Mouse (Mus musculus) frontal cortex, postnatal 14 days (tissue): ENCODE results near the gene Helq.

Experiments used
- DNase-seq, 2 experiments: peaks; one replicate each; pipeline ENCODE4 v3.0.0; 2022; ENCODE audit warnings: low spot score in 2 of 2

The Helq gene

GRCm38 (mm10) chr5:100779002-100779401 lies 19.4 kb downstream of the Helq start:
- DNase-seq = no peak

DNA sequence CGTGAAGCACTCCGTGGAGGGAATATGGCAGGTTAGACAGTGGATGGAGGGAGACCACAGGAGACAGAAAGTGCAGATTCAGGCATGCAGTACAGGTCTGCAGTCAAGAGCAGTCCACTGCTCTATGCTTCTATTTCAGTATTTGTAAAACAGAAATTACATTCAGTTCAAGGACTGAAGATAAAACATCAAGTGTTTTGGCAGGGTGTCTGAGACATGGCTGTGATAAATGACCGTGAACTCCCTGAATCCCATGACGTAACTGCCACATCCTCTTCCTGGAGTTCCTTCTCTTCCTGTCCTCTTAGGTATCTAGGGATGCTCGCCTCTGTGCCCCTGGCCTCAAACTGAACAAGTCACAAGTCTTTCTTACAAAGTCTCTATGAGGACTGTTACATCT lies 21.5 kb downstream of the Helq start:
- no peak for DNase-seq

- no peak for DNase-seq
Observed at GRCm38 (mm10) chr5:100775778-100776404, 22.5 kb downstream of the Helq start.

DNA sequence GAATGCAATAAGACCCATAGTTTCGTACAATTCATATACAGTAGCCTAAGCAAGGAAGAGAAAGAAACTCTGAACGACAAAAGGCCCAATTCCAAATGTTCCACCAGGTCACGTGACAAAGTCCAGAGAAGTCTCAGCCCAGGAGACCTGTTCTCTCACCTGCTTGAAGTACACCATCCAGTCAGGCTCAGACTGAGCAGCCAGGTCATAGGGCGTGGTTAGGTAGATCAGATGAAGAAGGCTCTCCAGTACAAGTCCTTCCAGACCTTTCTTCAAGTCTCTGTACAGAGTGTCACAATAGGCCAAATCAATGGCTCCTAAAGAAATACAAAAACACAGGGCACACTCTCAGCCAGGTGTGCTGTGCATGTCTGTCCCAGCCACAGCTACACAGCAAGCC lies 26.8 kb downstream of the Helq start:
- no peak for DNase-seq

DNA sequence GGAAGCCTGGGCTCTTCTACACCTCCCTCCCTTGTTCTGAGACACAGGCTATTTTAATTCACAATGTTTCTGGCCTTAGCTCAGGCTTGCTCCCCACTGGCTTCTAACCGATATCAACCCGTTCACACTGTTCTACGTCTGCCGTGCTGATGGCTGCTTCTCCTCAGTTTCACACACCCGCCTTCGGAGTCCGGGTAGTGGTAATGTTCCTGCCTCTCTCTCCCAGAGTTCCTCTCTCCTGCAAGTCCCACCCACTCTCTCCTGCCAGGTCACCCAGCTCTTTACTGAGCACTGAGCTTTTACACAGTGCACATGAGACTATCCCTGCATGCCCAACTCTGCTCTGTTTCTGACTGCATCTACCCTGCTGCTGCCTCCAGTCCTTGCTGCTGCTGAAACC lies 32.4 kb downstream of the Helq start:
- no peak for DNase-seq

- no peak for DNase-seq
Observed at GRCm38 (mm10) chr5:100761736-100762135, 36.7 kb downstream of the Helq start.

- DNase-seq = no peak
Observed at GRCm38 (mm10) chr5:100760049-100760663, 38.2 kb downstream of the Helq start.

GRCm38 (mm10) chr5:100758121-100758520 lies 40.3 kb downstream of the Helq start:
- no peak for DNase-seq

GRCm38 (mm10) chr5:100753407-100753806 lies 45.0 kb downstream of the Helq start:
- DNase-seq = no peak

DNA sequence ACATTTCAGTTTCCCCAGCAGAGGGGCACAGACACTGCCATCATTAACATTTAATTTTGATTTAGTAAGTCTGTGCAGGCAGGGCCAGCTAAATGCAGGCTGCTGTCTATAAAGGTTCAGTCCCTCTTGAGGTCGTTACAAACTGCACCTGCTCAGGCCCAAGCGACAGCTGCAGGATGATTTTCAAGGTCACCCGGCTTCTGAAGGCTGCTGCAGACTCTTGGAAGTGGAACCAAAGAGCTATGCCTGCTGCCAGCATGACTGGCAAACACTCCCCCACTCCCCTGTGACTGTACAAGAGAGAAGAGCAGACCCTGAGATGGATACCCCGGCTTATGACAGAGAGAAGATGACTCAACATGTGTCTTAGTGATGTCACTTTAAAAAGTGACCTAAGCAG lies 46.7 kb downstream of the Helq start:
- no peak for DNase-seq

DNA sequence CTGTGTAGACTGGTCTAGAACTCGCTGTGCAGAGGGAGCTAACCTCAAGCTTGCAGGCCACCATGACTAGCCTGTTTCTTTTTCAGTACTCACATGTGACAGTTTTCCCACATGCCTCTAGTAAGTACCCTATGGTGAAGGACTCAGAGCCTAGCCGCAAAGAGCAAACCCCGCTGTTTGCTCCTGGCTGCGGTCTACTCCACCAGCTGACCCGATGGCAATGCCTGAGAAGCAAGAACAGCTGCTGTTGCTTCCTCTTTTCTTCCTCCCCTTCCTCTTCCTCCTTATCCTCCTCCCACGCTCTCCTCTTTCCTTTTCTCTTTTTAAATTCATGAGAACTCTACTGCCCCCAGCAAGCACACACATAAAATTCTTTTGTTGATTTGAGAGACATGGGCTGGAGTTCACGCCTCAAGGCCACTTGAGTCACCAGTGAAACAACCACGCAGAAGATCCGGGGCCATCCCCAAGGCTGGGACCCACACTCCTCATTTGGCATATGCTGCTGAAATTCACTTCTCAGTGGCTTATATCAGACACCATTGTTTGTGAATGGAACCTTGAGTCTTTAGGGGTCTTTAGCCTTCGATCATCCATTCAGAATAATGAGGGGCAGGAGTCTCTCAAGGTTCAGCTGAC lies 47.7 kb downstream of the Helq start:
- no peak for DNase-seq

GRCm38 (mm10) chr5:100738802-100739201 lies 59.6 kb downstream of the Helq start:
- DNase-seq = no peak

- DNase-seq = no peak
Observed at GRCm38 (mm10) chr5:100736919-100737318, 61.5 kb downstream of the Helq start.

GRCm38 (mm10) chr5:100734535-100734934 lies 63.9 kb downstream of the Helq start:
- no peak for DNase-seq

DNA sequence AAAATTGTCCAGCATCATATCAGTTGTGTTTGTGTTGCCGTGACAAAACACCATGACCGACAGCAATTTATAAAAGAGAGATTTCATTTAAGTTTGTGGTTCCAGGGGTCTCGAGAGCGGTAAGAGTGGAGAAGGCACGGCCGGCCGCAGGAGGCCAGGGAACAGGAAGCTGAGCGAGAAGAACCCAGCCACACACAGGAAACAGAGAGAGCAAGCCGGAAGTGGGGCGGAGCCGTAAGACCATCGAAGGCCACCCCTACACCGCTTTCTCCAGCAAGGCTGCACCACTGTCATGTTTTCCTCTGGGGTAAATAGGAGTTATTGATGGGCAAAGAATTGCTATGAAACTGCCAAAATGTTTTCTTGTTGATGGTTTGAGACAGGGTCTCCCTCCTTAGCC lies 69.6 kb downstream of the Helq start:
- DNase-seq = no peak

DNA sequence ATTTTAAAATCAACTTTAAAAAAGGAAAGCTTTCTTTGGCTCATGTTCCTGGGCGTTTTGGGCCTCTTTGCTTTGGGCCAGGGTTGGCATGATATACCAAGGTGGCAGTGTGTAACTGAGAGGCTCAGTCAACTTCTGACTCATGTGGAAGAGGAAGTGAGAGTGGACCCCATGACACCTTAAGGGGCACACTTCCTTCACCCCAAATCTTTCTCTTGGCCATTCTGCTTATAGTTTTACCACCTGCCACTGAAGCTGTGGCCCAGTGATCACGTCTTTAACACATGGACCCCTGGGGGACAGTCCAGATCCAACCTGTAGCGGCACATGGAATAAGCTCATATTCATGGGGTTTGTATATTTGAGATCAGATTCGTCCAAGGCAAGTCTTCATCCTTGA lies 72.4 kb downstream of the Helq start:
- DNase-seq = no peak

DNA sequence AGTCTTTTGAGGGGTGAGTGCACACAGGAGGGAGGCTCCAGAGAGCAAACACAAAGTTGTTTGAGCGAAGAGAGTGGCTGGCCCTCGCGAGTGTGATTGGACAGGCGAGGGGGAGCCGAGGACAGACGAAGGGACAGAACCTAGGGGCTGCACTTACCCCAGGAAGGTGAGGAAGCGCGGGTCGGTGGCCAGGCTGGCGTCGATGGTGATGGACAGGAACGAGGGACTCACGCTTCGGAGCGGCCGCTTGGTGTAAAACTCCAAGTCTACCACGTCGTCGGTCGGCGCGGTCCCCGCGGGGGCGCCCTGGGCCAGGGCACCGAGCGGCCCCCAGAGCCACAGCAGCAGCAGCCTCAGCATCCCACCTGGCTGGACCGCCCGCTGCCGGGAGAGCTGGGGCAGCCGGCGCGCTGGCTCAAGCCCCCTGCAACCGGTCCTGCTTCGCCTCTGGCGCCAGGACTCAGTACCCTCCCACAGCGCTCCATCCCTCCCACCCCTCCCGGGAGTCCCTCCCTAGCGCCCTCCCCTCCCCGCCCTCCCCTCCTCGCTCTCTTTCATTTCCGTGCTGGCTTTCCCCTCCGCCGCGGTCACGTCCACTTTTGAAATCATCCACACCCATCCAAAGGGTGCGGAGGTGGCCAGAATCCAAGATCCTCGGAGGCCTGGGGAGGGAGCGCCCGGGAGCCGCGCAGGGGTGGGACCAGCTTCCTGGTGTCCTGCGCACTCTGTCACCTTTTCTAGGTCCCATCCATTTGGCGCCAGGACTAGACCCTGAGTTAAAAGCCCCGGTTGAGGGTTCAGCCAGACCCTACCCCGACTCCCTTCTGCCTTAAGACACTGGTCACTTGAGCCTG lies 78.9 kb downstream of the Helq start, which contains the start of gene Hpse:
Gene Hpse, minus strand, starts transcription at position 482 of the 854 bp plus-strand sequence.
- DNase-seq = no peak

GRCm38 (mm10) chr5:100716762-100717161 lies 81.6 kb downstream of the Helq start:
- no peak for DNase-seq
